Mouse (Mus musculus) liver, postnatal 0 days (tissue): ENCODE results near the gene Slc39a3.

ENCODE experiments used
- CTCF ChIP-seq: sonication (generic); IDR thresholded peaks from 2 replicates; pipeline ENCODE4 v1.5.1; 2016; ENCODE audit warnings: antibody characterized with exemption, low read depth
- EP300 ChIP-seq: IDR thresholded peaks from 2 replicates; pipeline ENCODE4 v1.6.1; 2016; ENCODE audit warnings: antibody characterized with exemption, low read depth, mild to moderate bottlenecking

- TF ChIP-seq EP300 (no peak), CTCF (peak; percentile 52)
Observed at GRCm38 (mm10) chr10:81022744-81023143, 14.5 kb downstream of the Slc39a3 start.
